Mouse (Mus musculus) testis, postnatal 14 days (tissue): ENCODE data around the gene Exoc4.

Experiments used
- DNase-seq: peaks from one replicate; pipeline ENCODE4 v3.0.0; 2021; ENCODE audit warnings: low spot score

Gene Exoc4

DNA sequence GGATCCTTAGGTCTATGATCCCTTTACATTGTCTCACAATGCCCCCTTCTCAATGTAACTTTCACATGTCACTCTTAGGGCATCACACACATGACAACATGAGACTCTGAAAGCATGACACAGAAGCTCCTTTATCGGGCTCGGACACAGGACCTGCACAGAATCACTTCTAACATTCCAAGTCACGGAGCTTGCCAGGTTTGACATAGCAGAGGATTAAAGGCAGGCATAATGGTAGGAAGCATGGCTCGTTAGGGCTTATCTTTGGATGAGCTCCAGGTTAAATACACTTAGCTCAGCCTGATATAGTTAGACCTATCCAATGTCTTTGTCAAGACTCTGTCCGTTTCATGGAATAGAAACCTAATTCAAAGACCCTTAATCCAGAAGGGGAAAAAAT lies 690.3 kb downstream of the Exoc4 start:
- DNase-seq, result no peak

DNA sequence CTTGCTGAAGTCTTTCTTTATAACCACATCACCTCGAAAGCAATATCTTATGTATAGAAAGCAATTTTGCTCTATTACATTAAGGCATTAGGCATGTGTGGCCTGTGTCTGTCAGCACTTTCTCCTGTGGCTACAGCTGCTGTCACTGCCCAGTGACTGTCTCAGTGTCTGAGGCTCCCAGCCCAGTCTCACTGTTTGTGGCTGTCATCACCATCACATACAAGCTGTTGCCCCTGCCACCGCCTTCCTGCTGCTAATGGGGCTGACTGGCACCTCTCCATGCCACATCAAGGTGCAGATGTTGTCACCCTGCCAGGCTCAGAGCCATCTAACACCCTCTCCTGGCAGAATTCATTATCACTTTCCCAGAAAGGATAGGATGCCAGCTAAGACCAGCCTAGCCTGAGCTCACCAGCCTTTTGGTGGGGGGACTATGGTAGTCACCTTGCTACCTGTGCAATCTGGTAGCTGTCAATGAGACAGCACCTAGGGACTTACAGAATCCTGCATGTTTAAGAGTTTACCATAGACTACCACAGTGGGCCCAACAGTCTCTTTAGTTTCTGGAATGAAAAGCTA lies 698.1 kb downstream of the Exoc4 start:
- DNase-seq, result no peak

DNA sequence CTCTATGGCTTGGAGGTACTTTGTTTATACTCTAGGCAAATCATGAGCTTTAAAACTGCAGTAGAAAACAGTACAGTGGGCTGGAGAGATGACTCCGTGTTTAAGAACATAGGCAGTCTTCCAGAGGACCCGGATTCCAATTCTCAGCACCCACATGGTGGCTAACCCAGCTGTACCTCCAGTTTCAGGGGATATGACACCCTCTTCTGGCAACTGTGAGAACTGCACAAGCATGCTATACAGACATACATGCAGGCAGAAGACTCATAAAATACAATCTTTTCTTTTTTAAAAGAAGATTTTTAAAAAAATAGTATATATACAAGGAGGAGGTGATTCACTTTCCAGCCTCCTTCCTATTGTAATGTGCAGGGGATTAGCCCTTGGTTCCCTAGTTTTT lies 701.2 kb downstream of the Exoc4 start:
- no peak for DNase-seq

DNA sequence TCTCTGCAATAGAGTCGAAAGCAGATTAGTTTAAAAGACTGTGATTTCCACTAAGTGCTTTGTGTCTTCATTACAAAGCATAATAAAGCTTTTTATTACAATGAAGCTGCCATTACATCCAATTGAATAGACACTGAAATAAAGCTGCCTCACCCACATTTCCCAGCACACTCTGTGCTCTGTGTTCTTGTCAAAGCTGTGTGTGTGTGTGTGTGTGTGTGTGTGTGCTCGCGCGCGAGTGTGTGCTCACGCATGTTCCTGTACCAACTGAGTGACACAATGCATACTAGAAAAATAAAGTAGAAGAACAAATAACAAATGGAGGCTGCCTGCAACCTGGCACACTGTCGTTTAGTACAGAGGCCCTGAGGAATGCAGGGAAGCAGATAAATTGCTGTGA lies 706.6 kb downstream of the Exoc4 start:
- DNase-seq, result no peak

DNA sequence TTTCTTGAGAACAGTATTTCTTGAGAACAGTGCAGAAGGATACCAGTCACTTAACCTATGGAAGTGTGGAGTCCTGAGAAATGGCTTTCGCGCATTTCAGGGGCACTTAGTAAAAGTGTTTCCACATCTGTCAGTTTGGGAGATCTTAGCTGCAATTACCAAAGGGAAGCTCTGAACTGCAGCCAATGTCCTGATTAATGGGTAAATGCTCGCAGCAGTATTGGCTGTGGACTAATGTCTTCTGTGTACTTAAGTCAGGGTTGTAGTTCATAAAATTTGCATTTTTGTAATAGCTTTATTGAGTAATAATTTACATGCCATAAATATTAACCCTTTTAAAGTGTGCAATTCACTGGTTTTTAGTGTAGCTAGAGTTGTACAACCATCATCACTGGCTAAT lies 709.4 kb downstream of the Exoc4 start:
- DNase-seq, result no peak

DNA sequence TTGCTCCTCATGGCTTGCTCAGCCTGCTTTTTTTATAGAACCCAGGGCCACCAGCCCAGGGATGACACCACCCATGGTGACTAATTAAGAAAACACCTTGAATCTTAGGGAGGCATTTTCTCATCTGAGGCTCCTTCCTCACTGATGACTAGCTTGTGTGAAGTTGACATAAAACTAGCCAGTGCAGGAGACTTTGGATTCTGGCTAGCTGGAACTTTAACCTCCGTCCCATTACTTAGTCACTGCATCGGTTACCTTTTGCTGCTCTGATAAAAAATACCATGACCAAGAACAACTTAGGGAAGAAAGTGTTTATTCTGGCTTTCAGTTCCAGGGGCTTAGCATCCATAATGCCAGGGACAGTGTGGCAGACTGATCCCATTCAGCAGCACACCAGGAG lies 711.9 kb downstream of the Exoc4 start:
- DNase-seq, result no peak

DNA sequence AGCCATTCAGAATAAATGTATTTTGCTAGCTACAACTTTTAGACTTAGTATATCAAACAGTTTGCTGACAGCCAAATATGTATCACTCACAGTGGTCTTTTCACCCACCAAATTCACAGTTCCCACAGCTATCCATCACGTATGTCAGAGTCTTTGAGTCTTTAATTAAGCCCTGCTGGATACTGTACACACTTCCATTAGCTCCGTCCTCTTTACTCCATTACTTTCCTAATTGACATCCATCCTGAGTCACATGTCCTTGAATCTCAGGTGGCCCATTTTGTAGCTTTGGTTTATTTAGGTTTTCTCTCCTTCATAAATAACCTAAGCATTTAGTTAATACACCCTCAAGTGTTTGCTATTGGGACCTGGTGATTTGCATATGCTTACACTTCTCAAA lies 714.2 kb downstream of the Exoc4 start:
- DNase-seq, result no peak

DNA sequence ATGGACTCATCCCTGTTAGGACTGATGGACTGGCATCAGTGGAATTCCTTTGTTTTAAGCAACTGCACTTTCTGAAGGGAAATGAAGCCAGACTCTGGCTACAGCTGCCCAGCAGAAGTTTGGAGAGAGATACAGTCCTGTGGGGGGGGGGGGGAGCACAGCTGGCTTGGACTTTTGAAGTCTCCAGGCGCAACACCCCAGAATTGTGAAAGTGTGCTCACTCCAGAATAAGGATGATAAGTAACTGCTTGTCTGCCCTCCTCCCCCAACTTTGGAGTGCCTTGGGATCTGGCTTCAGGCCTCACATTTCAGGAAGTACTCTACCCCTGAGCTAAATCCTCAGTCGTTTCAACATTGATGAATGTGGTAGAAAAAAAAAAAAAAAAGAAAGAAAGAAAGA lies 716.7 kb downstream of the Exoc4 start:
- DNase-seq, result no peak

DNA sequence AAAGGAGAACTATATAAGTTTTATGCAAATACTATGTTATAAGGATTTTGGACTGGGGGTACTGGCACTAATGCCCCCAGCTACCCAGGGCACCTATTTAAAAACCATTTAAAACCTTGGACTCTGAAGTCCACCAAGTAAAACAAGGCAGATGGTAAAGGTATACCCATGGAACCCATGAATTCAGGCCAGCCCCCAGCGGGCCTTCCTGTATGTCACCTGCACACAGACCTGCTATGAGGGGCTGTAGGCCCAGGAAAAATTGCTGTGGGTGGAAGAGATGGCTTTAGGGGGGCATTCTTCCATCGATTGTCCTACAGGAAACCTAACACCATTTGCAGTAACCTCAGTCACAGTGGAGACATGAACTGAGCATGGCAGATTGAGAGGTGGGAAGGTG lies 719.9 kb downstream of the Exoc4 start:
- no peak for DNase-seq

DNA sequence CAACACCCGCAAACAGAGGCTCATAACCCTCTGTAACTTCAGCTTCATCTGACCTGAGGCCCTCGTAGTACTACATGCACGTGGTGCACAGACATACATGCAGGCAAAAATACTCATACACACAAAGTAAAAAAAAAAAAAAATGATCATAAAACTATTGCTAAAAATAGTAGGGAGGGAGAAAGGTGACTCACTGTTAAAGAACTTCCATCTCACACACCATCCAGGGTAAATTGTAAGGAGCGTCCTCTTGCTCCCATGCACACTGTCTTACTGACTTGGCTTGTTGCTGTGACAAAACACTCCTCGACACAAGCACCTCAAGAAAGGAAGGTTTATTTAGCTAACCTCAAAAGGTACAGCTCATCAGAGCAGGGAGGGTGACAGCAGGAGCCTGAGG lies 723.9 kb downstream of the Exoc4 start:
- no peak for DNase-seq

DNA sequence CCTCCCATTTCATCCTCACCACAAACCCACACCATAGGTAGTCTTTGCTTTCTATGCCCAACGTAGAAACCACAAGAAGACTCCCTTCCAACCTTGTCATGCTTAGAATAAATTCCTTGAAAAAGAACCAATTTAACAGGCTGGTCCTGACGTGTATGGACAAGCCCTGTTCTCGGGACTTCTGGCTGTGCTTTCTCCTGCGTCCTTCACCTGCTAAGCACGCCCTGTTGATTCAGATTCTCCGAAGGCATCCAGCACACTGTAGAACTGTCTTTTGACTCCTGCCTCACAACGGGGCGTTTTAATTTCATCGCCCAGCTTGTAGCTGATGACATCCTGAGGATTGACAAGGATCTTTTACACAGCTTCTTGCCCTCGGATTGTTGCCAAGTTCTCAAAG lies 727.7 kb downstream of the Exoc4 start:
- DNase-seq, result no peak

DNA sequence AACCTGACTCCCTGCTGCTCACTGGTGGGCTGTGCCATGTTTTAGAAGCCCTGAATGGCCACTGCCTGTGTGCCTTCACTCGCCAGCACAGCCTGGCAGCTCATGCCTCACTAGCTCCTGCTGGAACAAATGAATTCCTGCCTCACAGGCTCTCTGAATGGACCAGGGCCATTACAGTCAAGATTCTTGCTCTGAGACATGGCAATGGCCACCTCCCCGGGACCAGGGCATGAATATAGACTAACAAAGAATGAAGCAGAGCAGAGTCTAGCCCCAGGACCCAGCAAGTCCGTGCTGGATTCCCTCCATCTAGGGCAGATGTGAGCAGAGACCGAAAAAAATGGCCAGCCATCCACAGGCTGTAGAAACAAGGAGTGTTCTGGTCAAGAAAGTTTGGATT lies 728.6 kb downstream of the Exoc4 start:
- no peak for DNase-seq

DNA sequence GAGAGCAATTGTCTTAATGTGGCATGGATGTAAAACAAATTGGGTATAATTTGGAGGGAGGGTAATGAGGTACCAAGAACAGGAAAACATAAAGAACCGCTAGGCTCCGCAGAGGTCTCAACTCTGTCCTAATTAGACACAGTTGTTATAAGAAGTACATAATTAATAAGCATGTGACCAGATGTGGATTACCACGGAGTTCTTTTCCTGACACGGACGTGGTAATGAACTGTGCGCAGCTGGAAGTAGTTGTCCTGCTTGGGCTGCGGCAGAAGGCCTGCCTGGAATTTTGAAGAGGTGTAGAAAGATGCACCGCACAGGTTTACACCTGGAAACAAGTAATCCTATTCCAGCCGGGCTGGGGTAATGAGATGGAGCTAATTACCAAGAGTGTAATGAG lies 729.0 kb downstream of the Exoc4 start:
- no peak for DNase-seq

DNA sequence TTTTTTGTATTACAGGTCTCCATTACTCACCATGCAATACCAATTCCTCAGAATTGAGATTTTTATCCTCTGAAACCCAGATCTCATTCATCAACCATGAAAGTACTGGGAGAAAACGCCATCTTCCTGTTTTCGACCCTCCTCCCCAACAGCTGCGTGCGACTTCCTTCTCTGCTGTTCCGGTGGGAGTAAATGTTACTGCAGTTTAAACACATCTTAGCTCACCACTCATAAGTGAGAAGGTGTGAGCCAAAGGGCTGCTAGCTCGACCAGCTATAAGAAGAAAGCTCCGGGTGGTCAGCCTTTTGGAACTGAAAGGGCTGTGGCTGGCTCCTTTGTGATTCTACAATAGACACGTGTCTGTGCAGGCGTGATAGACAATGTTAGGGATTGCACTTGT lies 733.8 kb downstream of the Exoc4 start:
- DNase-seq, result no peak

DNA sequence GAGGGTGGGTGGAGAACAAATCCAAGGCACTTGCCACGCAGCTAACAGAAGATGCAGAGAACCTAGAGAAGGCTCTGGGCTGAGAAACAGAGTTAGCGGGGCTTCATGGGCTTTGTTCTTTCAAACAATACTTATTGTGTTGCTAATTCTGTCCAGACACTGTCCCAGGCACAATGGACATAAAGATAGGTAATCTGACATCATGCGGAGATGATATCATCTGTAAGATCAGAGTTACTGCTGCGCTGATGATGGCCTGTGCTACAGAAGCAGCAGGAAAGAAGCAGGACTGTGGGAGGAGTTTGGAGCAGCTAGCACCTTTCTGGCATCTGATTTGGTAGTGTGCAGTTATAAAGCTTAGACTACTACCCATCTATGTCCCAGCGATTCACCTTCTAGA lies 738.2 kb downstream of the Exoc4 start:
- DNase-seq, result no peak

DNA sequence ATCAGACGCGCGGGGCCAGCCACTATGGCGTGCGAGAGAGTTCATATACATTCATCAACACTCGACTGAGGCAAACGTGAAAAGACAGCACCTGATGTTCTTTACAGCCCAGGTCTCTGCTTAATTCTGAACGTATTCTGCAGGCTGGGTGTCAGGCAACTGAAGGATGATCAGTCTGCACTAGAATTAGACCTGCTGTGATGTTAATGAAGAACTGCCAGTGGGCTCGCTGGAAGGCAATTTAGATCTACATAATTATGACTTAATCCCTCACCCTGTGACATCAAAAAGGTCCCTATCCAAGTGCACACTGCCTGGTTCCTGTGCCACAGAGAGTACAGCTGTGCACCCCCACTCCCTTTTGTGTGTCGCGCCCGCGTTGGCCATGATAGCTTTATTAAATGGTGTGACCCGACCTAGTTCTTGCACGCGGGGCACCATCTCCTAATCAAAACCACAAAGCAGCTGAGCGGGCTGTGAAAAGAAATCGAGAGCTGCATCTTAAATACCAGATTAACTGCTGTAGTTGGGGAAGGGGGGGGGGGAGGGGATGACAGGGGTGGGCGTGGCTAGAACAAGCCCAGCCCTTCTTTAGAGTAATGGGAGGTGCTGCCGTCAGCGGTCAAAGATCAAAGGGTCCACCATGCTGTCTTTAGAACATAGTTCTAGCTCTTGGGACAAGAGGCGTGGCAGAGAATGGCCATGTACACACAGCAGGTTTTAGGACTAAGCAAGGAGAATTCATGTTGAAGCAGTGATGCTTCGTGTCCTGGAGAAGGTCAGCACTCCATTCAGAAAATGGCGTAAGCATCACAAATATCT lies 743.5 kb downstream of the Exoc4 start:
- DNase-seq, result no peak

DNA sequence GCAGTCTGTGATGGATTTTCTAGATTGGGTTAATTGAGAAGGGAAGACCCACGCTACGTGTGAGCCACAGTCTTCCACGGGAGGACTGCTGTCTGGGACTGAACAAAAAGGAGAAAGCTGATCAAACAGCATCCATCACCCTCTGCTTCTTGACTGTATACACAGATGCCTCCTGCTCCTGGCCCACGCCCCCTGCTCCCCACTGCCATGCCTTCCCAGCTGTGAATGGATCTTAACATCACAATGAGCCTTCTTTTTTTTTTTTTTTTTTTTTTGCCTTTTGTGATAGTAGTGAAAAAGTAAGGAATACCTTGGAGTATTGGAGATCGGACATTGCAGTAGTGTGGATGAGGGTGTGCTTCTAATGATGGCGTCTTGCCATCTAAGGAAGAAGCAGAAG lies 745.0 kb downstream of the Exoc4 start:
- DNase-seq, result no peak

DNA sequence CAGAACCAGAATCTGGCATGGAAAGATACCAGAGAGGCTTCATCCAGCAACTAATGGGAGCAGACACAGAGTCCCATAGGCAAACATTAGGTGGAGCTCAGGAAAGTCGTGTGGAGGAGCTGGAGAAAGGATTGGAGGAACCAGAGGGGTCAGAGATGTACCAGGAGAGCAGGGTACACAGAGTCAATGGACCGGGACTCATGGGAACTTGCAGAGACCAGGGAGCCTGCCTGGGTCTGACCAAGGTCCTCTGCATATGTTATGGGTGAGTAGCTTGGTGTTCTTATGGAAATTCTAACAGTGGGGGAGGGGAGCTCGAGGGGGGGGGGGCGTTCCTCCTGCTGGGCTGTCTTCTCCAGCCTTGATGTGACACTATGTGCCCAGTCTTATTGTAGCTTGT lies 749.7 kb downstream of the Exoc4 start:
- no peak for DNase-seq

DNA sequence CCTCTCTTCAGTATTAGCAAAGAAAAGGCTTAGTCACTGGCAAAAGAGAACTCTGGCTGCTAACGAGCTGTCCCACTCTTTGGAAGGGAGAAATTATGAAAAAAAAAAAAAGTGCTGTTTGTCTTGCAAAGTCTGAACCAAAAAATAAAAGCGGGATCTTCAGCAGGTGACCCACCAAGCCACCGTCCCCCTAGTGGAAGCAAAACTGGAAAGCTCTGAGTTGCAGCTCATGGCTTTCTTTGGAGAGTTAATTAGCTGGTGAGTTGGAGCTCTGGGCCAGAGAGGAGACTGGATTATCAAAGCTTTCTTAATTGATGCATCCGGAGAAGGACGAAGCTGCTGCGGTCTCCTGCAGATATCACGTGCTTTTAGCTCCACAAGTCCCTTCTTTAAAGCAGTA lies 750.6 kb downstream of the Exoc4 start:
- no peak for DNase-seq

DNA sequence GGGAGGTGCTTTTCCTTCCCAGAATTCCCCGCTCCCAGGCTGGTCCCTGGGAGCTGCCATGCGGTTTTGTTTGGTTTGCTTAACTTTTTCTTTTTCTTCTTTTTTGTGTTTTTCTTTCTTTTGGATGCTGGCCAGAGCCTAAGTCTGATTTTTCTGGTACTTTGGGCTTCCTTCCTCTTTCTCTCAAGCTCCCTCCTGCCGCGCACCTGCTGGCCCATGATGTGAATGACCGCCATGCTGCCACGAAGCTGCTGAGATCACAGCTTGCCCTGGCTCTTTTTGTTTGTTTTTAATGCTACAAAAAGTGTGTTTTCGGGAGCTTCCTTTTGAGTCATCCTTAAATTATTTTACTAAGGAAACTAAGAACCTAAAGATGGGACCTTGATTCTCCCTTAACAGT lies 751.8 kb downstream of the Exoc4 start:
- DNase-seq, result no peak

DNA sequence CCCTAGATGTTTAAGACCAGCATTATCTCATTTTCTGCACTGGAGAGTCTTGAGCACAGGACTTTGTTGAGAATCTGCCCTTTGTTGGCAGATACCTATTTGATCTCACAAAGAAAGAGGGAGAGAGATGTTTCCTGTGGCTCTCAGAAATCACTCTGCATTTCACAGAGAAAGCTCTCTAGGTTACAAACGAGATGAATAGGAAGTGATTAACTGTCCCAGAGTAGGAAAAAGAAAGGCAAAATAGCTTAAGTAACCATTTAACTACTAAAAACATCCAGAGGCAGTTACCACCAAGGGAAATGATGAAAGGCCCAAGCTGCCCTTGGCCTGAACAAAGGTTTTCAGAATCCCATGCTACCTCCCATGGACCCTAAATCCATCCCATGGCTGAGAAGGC lies 754.1 kb downstream of the Exoc4 start:
- DNase-seq, result no peak

DNA sequence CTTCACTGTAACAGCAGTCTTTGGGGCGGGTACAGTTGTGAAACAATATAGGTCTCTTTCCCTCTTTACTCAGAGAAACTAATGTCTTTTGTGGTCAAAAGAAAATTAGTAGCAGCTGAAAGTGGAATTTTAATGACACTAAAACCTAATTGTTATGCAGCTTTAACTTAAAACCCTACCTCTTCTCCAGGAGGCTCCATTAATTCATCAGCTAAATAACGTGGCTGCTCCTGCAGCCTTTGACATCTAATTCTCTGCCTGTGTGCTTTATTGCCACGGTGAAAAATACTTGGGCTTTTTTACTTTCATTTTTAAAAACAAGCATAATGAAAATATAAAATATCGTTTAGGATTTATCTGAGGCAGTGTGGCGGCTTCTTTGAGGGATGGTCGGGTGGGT lies 764.6 kb downstream of the Exoc4 start:
- no peak for DNase-seq
